In the genomic region with DNA sequence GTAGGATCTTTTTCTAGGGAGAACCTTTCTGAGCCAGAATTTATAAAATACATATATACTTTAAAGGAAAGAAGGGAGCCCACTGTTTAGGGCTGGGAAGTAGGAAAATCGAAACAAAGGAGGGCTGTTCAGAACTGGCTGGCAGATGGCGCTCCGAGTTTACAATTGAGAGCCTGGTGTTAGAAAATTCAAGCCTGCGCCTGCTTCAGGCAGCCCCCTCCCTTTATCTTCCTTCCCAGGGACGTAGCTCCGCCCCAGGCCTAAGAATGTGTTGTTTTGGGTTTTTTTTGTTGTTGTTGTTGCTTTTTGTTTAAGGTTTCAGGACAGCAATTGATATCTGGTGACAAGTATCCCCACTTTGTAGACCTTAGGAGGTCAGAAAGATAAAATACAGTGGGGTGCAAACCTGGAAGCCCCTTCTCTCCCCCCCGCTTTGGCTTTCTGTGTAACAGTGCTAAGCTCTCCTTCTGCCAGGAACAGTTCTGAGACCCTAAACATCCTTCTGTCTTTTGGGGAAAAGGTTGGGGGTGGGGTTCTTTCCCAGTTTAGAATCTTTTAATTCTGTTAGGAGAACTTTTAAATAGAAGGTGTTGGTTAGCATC, we compare ENCODE assay signal across 7 mouse cellular contexts. TPM values are rescaled to one million over a fixed set of nuclear protein-coding genes. Genes with fewer than 3 reads are reported as not detected.
DNase-seq lines count a peak whose midpoint lies in the region; TF ChIP-seq lines count a peak whose summit lies in the region.

No protein-coding gene starts in this region.

- WGBS in thymus, adult 2 months, result 21% methylated on average over 7 of the region's 7 CpGs

- TF ChIP-seq POLR2A in thymus, adult 2 months (IDR thresholded peaks at IDR 0.05; ENCODE audit: control insufficient read depth, extremely low read depth, insufficient read depth, low read length, poor library complexity), result no peak

- H3K27ac ChIP-seq in thymus, adult 2 months (ENCODE audit: control insufficient read depth, insufficient read depth, low read length), result no peak overlapping the region

- peak; percentile 28; the same call in 1 of the 2 replicates for TF ChIP-seq CTCF in thymus, adult 2 months (IDR thresholded peaks at IDR 0.05; ENCODE audit: borderline replicate concordance, control insufficient read depth, extremely low read depth, insufficient read depth, low read length, poor library complexity)

- DNase-seq in thymus, adult 2 months, result peak; percentile 58
- no peak for DNase-seq in thymus, adult 18-20 months
- DNase-seq in cerebellum, postnatal 25 days, result peak; percentile 48 to 66
- DNase-seq in heart, postnatal 10 days, result peak; percentile 57 to 74
- DNase-seq in kidney, postnatal 4 days, result peak; percentile 76 to 79
- DNase-seq in lung, postnatal 14 days, result peak; percentile 57
- peak; percentile 71 to 76 for DNase-seq in right cerebral cortex, postnatal 10 days (ENCODE audit: low spot score in 2 of 2)

- H3K4me1 ChIP-seq in thymus, adult 2 months (replicated peaks; ENCODE audit: control insufficient read depth, insufficient read depth, low read length), result 0 out of 2 replicates have a peak, but pooled peaks cover 2% of the 10 kb centered on the region

- intact Hi-C loops in heart, postnatal 10 days (cut with DNase I), result loop anchor here (1.0 to 5.0 kb wide), 3 partner anchors 296 to 548 kb away; no protein-coding TSS in a partner anchor

- no peak overlapping the region for H3K4me3 ChIP-seq in thymus, adult 2 months (ENCODE audit: control insufficient read depth, insufficient read depth, low read length)

- no peaks in the 10 kb centered on the region for H3K27me3 ChIP-seq in thymus, adult 2 months (ENCODE audit: control insufficient read depth, insufficient read depth, low read length)

- no peaks in the 10 kb centered on the region for H3K36me3 ChIP-seq in thymus, adult 2 months (ENCODE audit: control insufficient read depth, insufficient read depth, low read length)

RNA-seq across cellular contexts. Expression of a gene that starts 26.9 kb away (rescaled TPM):
- polyA plus RNA-seq in thymus, adult 2 months (2012; rRNA removed), result 681 and 716 TPM in 2 replicates
- 1,000 to 10,000 TPM; 1,834 to 2,103 TPM for total RNA-seq in heart, postnatal 10 days (2021)

RNA-seq across cellular contexts. Expression of a gene that starts 35.5 kb away (rescaled TPM):
- 0.07 and 0.14 TPM in 2 replicates for polyA plus RNA-seq in thymus, adult 2 months (2012; rRNA removed)
- 1 to 10 TPM; 2.4 to 2.8 TPM for total RNA-seq in heart, postnatal 10 days (2021)

Comparison
In these comparisons a context has a peak if more than half of its experiments do, and no peak if none do; other contexts are left out.
1. DNase-seq: peak in thymus, adult 2 months (single experiment), cerebellum, postnatal 25 days (2 of 2), heart, postnatal 10 days (2 of 2), kidney, postnatal 4 days (2 of 2), lung, postnatal 14 days (single experiment) and right cerebral cortex, postnatal 10 days (2 of 2); none in thymus, adult 18-20 months (0 of 2).